Mouse (Mus musculus) splenic B cell, adult 2 months (primary cell): ENCODE measurements around the gene Skiv2l.

Experiments used
- DNase-seq: peaks from one replicate; pipeline ENCODE4 v3.0.0-alpha.2; 2011; ENCODE audit warnings: low read depth, low spot score
- H3K27me3 ChIP-seq: 2 replicates; pipeline ENCODE4 v1.6.1; 2012; ENCODE audit warnings: mild to moderate bottlenecking, low read length, moderate library complexity, mixed read lengths; ENCODE audit not compliant: control insufficient read depth, poor library complexity, insufficient read depth, severe bottlenecking
- H3K36me3 ChIP-seq: 2 replicates; pipeline ENCODE4 v1.6.1; 2012; ENCODE audit warnings: mild to moderate bottlenecking, low read length, moderate library complexity, mixed read lengths; ENCODE audit not compliant: control insufficient read depth, poor library complexity, insufficient read depth, severe bottlenecking

Gene Skiv2l

DNA sequence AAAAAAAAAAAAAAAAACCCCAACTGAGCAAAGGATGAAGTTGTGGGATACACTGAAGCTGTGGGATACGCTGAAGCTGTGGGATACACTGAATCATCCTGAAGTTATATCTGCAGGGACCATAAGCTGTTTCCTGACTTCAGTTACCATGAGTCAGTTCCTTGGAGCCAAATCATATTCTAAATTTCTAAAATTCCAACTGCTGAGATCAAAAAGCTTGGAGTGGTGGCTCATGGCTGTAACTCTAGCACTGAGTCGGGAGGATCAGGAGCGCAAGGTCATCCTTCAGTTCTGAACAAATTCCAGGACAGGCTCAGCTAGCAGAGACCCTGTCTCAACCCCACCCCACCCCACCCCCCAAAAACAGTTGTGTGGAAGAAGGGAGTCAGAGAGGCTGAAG is 35.6 kb upstream of the Skiv2l start:
- no peak for DNase-seq
- H3K36me3 ChIP-seq, result no peaks in the 10 kb centered on the region
- H3K27me3 ChIP-seq, result no peaks in the 10 kb centered on the region

DNA sequence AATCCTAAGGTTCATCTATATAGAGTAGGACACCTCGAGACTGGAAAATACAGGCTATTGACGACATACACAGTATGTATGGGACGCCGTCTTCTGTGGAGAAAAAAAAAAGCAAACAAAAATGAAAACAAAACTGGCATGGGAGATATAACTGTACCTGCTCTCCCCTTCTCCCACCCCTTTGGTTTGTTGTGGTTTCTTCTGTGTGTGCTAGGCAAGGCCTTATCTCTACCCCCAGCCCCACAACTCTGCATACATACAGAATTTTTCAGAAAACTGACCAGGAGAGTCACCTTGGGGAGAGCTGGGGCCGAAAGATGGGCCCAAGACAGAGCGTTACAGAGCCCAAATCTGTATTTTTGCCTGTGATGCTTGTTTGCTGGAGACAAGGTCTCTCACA is 34.7 kb upstream of the Skiv2l start:
- Histone ChIP-seq H3K27me3 (no peaks in the 10 kb centered on the region), H3K36me3 (no peaks in the 10 kb centered on the region)
- no peak for DNase-seq

DNA sequence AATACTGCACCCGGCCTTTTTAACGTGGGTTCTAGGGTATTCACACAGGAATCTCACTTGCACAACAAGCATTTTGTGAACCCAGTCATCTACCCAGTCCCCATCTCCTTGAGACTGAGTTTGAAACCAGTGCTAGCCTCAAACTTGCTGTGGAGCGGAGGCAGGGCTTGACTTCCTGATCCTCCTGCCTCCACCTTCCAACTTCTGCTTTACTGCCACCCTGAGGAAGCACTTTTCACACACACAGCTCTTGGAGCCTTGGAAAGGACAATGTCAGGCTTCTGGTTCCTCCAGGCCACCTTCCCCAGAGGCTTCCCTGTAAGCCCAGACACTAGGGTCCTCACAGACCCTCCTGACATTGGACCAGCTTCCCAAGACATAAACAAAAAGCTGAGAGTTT is 33.3 kb upstream of the Skiv2l start:
- no peak for DNase-seq
- Histone ChIP-seq H3K36me3 (no peaks in the 10 kb centered on the region), H3K27me3 (no peaks in the 10 kb centered on the region)

DNA sequence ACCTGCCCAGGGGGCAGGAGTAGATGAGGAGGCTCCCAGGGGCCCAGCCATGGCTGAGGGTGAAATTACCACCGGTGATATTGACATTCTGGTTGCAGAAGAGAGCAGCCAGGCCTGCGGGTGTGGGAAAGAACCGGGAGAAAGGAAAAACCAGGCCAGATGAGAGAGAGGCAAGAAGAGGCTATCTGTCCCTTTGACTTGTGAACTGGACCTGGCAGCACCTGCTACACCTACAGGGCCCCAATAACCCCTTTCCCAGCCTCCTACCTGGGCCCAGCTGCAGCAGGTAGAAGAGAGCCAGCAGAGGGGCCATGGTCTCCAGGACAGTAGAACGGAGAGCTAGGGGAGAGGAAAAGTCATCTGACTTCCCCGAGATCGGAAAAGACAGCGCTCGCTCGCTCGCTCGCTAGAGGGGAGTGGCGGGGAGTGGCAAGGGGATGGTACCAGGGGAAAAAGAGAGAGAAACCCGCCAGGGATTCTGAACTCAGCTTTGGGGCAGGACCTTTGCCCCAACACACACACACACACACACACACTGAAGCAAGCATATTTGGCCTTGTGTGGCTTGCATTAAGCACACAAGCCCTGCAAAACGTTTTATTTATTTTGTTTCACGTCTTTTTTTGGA is 31.8 kb upstream of the Skiv2l start, which contains the start of gene Gm20547:
TSS of gene Gm20547 (minus strand) at position 360 of the 628 bp plus-strand sequence.
- no peak for DNase-seq
- Histone ChIP-seq H3K27me3 (no peaks in the 10 kb centered on the region), H3K36me3 (no peaks in the 10 kb centered on the region)

DNA sequence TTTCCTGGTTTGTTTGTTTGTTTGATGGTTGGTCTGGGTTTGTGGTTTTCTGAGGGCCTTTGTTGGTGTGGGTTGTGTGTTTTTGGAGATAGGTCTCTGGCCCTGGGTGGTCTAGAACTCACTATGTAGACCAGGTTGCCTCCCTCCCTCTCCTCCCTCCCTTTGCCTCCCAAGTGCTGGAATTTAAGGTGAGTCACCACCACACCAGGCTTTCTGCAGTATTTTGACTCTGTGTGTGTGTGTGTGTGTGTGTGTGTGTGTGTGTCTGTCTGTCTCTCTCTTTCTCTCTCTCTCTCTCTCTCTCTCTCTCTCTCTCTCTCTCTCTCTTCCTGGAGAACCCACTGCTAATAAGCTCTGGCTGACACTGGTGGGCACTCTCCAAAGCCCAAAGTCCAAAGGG is 31.2 kb upstream of the Skiv2l start:
- DNase-seq, result no peak
- Histone ChIP-seq H3K36me3 (no peaks in the 10 kb centered on the region), H3K27me3 (no peaks in the 10 kb centered on the region)

DNA sequence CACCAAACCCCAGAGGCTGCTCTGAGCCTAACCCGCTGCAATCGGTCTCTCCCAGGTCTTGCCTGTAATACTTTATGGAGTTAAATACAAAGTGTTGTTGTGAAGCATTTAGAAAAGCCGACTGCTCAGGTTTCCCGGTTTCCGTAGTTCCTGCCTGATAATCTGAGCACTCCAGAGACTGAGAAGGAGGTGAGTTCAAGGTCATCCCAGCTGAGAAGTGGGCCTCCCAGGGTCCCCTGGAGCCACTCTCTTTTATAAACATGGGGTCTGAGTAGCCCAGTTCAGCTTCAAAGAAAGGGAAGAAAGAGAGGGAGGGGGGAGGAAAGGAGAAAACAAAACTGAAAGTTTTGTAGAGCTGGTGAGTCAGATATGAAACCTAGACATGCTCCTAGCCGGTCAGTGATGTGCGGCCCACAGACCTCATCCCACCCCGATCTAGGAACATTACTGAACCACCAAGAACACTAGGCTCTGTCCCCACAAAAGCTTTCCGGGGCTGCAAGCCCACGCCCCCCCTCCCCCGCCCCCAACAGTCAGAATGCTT is 29.4 kb upstream of the Skiv2l start, which contains the start of gene Zbtb12:
TSS of gene Zbtb12 (plus strand) at position 148 of the 544 bp plus-strand sequence.
- DNase-seq, result peak; percentile 30
- H3K27me3 ChIP-seq, result no peaks in the 10 kb centered on the region
- no peaks in the 10 kb centered on the region for H3K36me3 ChIP-seq

DNA sequence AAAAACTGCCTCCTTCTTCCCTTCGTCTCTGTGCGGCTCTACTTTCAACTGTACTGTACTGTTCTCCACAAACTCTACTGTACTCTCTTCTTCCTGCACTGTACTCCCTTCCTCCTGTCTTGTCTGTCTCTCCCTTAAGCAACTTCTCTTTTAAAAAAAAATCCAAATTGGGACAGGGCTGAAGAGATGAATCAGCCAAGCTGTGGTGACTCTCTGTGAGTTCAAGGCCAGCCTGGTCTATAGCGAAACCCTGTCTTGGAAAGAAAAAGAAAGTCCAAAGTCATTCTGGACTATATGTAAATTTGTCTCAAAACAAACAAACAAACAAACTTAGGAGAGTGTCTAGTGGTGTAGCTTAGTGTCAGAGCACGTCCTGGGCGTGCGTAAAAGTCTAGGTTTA is 24.3 kb upstream of the Skiv2l start:
- Histone ChIP-seq H3K27me3 (no peaks in the 10 kb centered on the region), H3K36me3 (no peaks in the 10 kb centered on the region)
- no peak for DNase-seq

DNA sequence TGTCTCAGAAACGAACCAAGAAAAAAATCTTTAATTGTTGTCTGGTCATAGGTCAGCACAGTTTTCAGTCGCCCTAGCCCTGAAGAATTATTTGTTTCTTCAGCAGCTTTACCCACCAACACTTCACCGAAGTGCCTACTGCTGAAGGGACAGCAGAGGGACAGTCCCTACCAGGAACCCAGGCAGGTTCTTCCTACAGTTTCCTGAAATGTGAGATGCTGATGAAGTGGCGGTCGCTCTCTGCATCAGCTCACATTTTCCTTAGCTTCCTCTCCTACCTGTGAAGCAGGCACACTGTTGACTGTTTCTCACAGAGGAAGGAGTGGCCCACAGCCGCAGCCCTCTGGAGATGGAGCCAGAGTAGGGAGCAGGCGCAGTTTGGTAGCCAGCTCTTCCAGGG is 16.0 kb upstream of the Skiv2l start:
- Histone ChIP-seq H3K36me3 (no peaks in the 10 kb centered on the region), H3K27me3 (no peaks in the 10 kb centered on the region)
- DNase-seq, result no peak

DNA sequence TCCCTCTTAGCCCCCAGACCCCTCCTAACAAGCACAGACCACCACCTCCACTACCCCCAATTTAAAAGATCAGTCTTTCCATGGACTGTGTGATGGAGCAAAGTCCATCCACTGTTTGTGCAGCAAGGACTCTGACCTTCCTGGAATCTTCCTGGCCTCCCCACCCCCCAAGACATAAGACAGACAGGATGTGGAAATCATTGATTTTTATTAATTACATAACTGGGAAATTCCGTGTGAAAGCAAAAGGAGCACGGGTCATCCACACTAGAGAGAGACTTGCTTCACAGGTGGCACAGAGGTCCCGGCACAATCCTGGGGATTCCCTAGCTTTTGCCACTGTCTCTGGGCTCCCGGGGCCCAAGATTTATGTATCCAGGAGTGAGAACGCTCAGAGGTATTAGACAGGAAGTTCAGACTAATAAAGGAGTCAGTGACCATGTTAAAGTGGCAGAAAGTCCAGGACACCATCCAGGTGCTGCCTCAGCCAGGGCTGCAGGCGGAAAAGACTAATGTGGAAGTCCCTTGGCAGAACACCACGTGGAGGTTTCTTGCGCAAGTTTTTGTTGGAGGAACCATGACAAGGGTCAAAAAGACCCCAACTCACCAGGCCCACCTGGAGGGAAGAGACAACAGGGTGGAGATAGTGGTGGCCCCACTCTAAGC is 12.5 kb upstream of the Skiv2l start, which contains the start of gene Cfb:
TSS of gene Cfb (minus strand) at position 103 of the 666 bp plus-strand sequence.
- no peaks in the 10 kb centered on the region for H3K27me3 ChIP-seq
- no peaks in the 10 kb centered on the region for H3K36me3 ChIP-seq
- no peak for DNase-seq

DNA sequence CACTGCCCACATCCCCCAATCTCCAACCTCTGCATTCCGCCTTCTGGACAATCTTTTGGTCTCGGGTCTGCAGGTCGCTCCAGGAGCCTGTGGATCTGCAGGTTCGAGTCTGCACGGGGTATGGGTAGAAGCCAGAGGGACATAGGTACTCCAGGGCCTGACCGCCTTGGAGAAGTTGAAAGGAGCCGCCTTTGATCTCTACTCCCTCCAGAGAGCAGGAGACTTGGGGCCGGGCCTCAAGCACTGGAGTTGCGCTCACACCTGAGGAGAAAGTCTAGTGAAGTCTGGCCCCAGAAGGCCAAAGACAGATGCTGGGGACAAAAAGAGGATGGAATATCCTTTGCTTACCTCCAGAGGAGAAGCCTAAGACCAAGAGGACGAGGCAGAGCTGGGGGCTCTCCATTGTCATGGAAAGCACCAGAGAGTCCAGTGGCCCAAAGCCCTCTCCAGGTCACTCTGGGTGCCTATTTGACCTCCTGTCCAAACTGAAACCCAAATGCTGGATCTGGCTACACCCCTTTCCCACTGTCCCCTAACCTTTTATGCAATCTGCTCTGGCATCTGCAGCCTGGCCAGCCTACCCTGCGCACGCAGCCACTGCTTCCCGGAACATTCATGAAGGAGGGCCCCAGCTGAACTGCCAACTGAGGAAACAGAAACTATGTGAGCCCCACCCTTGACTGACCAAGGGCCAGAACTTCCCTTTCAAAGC is 11.8 kb upstream of the Skiv2l start:
- H3K27me3 ChIP-seq, result no peaks in the 10 kb centered on the region
- no peak for DNase-seq
- no peaks in the 10 kb centered on the region for H3K36me3 ChIP-seq

DNA sequence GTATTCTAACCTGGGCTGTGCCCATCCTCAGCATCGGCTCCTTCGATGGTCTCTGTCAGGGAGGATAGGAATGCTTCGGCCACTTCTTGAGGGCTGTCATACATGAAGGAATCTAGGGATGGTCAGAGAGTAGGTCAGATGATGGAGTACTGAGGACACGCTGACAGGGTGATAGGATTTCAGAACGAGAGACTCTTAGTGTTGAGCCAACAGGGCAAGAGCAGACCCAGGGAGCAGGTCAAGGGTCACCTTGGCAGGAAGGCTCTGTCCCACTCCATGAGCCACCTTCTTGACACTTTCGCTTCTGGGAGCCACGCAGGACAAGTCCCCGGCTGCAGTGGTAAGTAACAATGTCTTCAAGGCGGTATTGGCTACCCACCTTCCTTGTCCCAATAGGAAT is 10.5 kb upstream of the Skiv2l start:
- Histone ChIP-seq H3K36me3 (no peaks in the 10 kb centered on the region), H3K27me3 (no peaks in the 10 kb centered on the region)
- DNase-seq, result no peak

DNA sequence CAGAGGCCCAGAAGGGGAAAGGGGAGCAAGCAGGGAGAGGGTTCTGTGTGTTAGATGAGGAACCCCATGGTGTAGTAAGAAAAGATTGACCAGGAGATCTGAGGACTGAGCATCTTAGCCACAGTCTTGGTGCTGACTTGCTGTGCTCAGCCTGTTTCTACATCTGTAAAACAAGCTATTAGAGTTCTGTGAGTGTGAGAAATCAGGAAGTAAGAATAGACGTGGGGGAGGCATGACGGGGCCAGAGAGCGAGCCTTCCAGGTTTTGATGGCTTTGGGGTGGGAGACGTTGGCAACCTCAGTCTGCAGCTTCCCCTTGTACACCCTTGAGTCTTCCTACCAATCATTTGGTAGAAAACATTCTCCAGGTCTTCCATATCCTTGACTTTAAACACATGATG is 8.7 kb upstream of the Skiv2l start:
- Histone ChIP-seq H3K27me3 (no peaks in the 10 kb centered on the region), H3K36me3 (no peaks in the 10 kb centered on the region)
- no peak for DNase-seq

DNA sequence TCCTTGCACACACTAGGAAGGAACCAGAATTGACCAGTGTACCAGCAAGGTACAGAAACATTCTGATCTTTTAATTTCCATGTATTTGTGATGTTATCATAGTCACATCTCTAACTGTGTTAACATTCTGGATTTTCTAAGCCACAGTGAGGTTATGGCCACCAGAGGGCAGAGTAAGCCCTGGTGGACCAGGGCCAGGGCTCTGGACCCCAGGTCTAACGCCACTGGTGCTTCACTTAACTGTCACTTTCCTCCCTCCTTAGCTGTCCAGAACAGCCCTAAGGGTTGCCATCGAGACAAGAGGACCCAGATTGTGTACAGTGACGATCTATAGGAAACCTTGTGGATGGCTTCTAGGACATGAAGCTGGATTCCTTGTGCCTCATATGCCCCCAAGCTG is 5.8 kb upstream of the Skiv2l start:
- Histone ChIP-seq H3K27me3 (no peaks in the 10 kb centered on the region), H3K36me3 (no peaks in the 10 kb centered on the region; the same call in 1 of the 2 replicates)
- DNase-seq, result peak; percentile 76

DNA sequence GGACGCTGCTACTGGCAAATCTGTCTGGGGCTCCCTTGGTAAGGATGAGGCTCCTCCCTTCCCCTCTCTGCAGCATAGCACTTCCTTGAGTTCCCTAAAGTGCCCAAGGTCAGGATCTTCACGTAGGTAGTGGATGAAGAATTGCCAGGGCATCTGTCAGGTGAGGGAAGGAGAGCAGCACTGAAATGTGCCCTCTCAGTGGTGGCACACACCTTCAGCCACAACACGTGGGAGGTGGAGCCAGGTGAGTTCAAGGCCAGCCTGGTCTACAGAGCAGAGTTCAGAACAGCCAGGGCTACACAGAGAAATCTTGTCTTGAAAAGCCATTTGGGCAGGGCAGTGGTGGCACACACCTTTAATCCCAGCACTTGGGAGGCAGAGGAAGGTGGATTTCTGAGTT is 4.8 kb upstream of the Skiv2l start:
- H3K36me3 ChIP-seq, result no peaks in the 10 kb centered on the region; the same call in 1 of the 2 replicates
- DNase-seq, result no peak
- no peaks in the 10 kb centered on the region for H3K27me3 ChIP-seq

DNA sequence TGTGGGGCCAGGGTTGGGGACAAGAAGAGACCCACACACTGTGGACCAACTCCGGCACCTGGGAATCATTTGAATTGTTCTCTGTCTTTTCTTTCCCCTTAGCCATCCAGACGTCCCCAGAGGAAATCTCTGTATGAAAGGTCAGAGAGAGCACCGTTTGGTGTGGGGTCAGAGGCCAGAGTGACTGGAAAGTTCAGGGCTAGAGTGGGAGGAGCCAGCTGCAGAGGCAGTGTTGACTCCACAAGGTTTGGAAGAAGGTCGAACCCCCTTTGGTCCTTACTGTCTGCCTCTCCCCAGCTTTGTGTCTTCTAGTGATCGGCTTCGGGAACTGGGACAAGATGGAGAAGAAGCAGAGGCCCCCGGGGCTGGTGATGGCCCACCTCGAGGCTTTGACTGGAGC is 3.5 kb upstream of the Skiv2l start:
- Histone ChIP-seq H3K27me3 (no peaks in the 10 kb centered on the region), H3K36me3 (no peaks in the 10 kb centered on the region; the same call in 1 of the 2 replicates)
- DNase-seq, result no peak
